Mouse (Mus musculus) forebrain, embryonic 13.5 days (tissue): ENCODE measurements around the gene 1700020N01Rik. TPM values are rescaled to one million over a fixed set of nuclear protein-coding genes. Genes with fewer than 3 reads are reported as not detected.

Source experiments
- ATAC-seq: fragments of 200-750 bp; cut with Nextera tagmentation; 2 replicates; pipeline ENCODE4 v1.8.0; 2017
- H3K27ac ChIP-seq: fragments of 300-500 bp; sonication (generic); 2 replicates; pipeline ENCODE4 v1.5.1; 2015; ENCODE audit warnings: inconsistent platforms, mild to moderate bottlenecking, moderate library complexity
- H3K27me3 ChIP-seq: fragments of 300-500 bp; sonication (generic); 2 replicates; pipeline ENCODE4 v1.6.1; 2015; ENCODE audit warnings: mild to moderate bottlenecking, inconsistent platforms
- H3K36me3 ChIP-seq: fragments of 300-500 bp; sonication (generic); 2 replicates; pipeline ENCODE4 v1.6.1; 2015; ENCODE audit warnings: mild to moderate bottlenecking, inconsistent platforms; ENCODE audit not compliant: poor library complexity, severe bottlenecking
- H3K4me1 ChIP-seq: fragments of 300-500 bp; sonication (generic); 2 replicates; pipeline ENCODE4 v1.6.1; 2015; ENCODE audit warnings: inconsistent platforms
- H3K4me2 ChIP-seq: fragments of 300-500 bp; sonication (generic); 2 replicates; pipeline ENCODE4 v1.6.1; 2015; ENCODE audit warnings: inconsistent platforms, mild to moderate bottlenecking, moderate library complexity
- H3K4me3 ChIP-seq: fragments of 300-500 bp; sonication (generic); 2 replicates; pipeline ENCODE4 v1.5.1; 2015; ENCODE audit warnings: mild to moderate bottlenecking, inconsistent platforms
- H3K9ac ChIP-seq: fragments of 300-500 bp; sonication (generic); 2 replicates; pipeline ENCODE4 v1.6.1; 2015; ENCODE audit warnings: mild to moderate bottlenecking, inconsistent platforms
- H3K9me3 ChIP-seq: fragments of 300-500 bp; sonication (generic); replicated peaks from 2 replicates; pipeline ENCODE4 v1.6.1; 2016; ENCODE audit warnings: inconsistent platforms
- WGBS: fragments of 180-500 bp; shearing (Covaris S2); methylation state at CpG from one replicate; pipeline ENCODE4 v1.1.7; 2015; 5-methylcytosine and 5-hydroxymethylcytosine counted together
- polyA plus RNA-seq: library from polyadenylated mRNA; unstranded; fragments of >200 nt; fragmentation: Nextera tagmentation; extraction: Ambion mirVana; gene quantifications from 2 replicates; pipeline ENCODE4 v1.2.1, GENCODE M21; 2015

Gene 1700020N01Rik
- polyA plus RNA-seq, 1 experiment from 2014 or later: not detected

GRCm38 (mm10) chr10:21636711-21637081 lies 43.8 kb downstream of the 1700020N01Rik start:
- H3K4me2 ChIP-seq: no peak overlapping the region
- no peak overlapping the region for H3K4me3 ChIP-seq
- WGBS: 77% methylated on average over 6 of the region's 6 CpGs
- H3K9me3 ChIP-seq: no peaks in the 10 kb centered on the region
- no peaks in the 10 kb centered on the region for H3K36me3 ChIP-seq
- ATAC-seq: no peak
- no peaks in the 10 kb centered on the region for H3K27me3 ChIP-seq
- no peak overlapping the region for H3K27ac ChIP-seq
- no peak overlapping the region for H3K9ac ChIP-seq
- H3K4me1 ChIP-seq: no peaks in the 10 kb centered on the region

- H3K36me3 ChIP-seq: no peaks in the 10 kb centered on the region
- H3K9me3 ChIP-seq: peaks cover 3% of the 10 kb centered on the region; the same call in 1 of the 2 replicates
- no peak for ATAC-seq
- H3K4me1 ChIP-seq: no peaks in the 10 kb centered on the region
- H3K4me3 ChIP-seq: no peak overlapping the region
- H3K27me3 ChIP-seq: no peaks in the 10 kb centered on the region
- no peak overlapping the region for H3K9ac ChIP-seq
- no peak overlapping the region for H3K4me2 ChIP-seq
- no peak overlapping the region for H3K27ac ChIP-seq
- 88% methylated on average over 4 of the region's 4 CpGs for WGBS
Observed at GRCm38 (mm10) chr10:21651388-21651787, 58.4 kb downstream of the 1700020N01Rik start.

GRCm38 (mm10) chr10:21652426-21653345 lies 59.7 kb downstream of the 1700020N01Rik start:
- H3K27ac ChIP-seq: no peak overlapping the region
- 81% methylated on average over 24 of the region's 24 CpGs for WGBS
- H3K4me2 ChIP-seq: no peak overlapping the region
- H3K4me3 ChIP-seq: no peak overlapping the region
- no peaks in the 10 kb centered on the region for H3K27me3 ChIP-seq
- peaks cover 3% of the 10 kb centered on the region; the same call in 1 of the 2 replicates for H3K9me3 ChIP-seq
- H3K9ac ChIP-seq: no peak overlapping the region
- H3K36me3 ChIP-seq: no peaks in the 10 kb centered on the region
- H3K4me1 ChIP-seq: no peaks in the 10 kb centered on the region
- ATAC-seq: no peak

- no peak overlapping the region for H3K27ac ChIP-seq
- no peak overlapping the region for H3K4me2 ChIP-seq
- H3K27me3 ChIP-seq: no peaks in the 10 kb centered on the region
- no peak overlapping the region for H3K4me3 ChIP-seq
- no peak for ATAC-seq
- peaks cover 3% of the 10 kb centered on the region; the same call in 1 of the 2 replicates for H3K9me3 ChIP-seq
- H3K9ac ChIP-seq: no peak overlapping the region
- H3K4me1 ChIP-seq: no peaks in the 10 kb centered on the region
- H3K36me3 ChIP-seq: no peaks in the 10 kb centered on the region
- WGBS: 93% methylated on average over 7 of the region's 7 CpGs
Observed at GRCm38 (mm10) chr10:21653469-21653868, 60.5 kb downstream of the 1700020N01Rik start.

- no peak for ATAC-seq
- WGBS: 81% methylated on average over 8 of the region's 8 CpGs
Observed at GRCm38 (mm10) chr10:21659576-21660246, 66.8 kb downstream of the 1700020N01Rik start.

GRCm38 (mm10) chr10:21668976-21669375 lies 76.0 kb downstream of the 1700020N01Rik start:
- Histone ChIP-seq H3K4me3 (no peak overlapping the region), H3K9ac (no peak overlapping the region), H3K27ac (no peak overlapping the region), H3K36me3 (no peaks in the 10 kb centered on the region), H3K4me1 (no peaks in the 10 kb centered on the region), H3K4me2 (no peak overlapping the region), H3K27me3 (no peaks in the 10 kb centered on the region), H3K9me3 (no peaks in the 10 kb centered on the region)
- WGBS: 64% methylated on average over 17 of the region's 17 CpGs
- ATAC-seq: no peak

More at GRCm38 (mm10) chr10:21659576-21660246, 66.8 kb downstream of the 1700020N01Rik start:
- Histone ChIP-seq H3K4me1 (no peaks in the 10 kb centered on the region), H3K9ac (no peak overlapping the region), H3K4me3 (no peak overlapping the region), H3K9me3 (no peaks in the 10 kb centered on the region), H3K27me3 (no peaks in the 10 kb centered on the region), H3K4me2 (no peak overlapping the region), H3K36me3 (no peaks in the 10 kb centered on the region), H3K27ac (no peak overlapping the region)

GRCm38 (mm10) chr10:21669750-21670161 lies 76.8 kb downstream of the 1700020N01Rik start:
- ATAC-seq: no peak
- Histone ChIP-seq H3K27ac (no peak overlapping the region), H3K4me2 (no peak overlapping the region), H3K27me3 (no peaks in the 10 kb centered on the region), H3K4me3 (no peak overlapping the region), H3K9me3 (no peaks in the 10 kb centered on the region), H3K36me3 (no peaks in the 10 kb centered on the region), H3K9ac (no peak overlapping the region), H3K4me1 (no peaks in the 10 kb centered on the region)
- 84% methylated on average over 11 of the region's 11 CpGs for WGBS

- no peaks in the 10 kb centered on the region for H3K9me3 ChIP-seq
- H3K27ac ChIP-seq: no peak overlapping the region
- no peaks in the 10 kb centered on the region for H3K36me3 ChIP-seq
- no peak for ATAC-seq
- H3K4me2 ChIP-seq: no peak overlapping the region
- H3K4me1 ChIP-seq: no peaks in the 10 kb centered on the region
- H3K27me3 ChIP-seq: no peaks in the 10 kb centered on the region
- H3K4me3 ChIP-seq: no peak overlapping the region
- 89% methylated on average over 5 of the region's 5 CpGs for WGBS
- H3K9ac ChIP-seq: no peak overlapping the region
Observed at GRCm38 (mm10) chr10:21670168-21670567, 77.2 kb downstream of the 1700020N01Rik start.

Other genes with a start within 250 kb of the 1700020N01Rik start
- gene Aldh8a1, start 215.9 kb upstream of the 1700020N01Rik start, polyA plus RNA-seq: 0.06 and 0.08 TPM in 2 replicates